Comparison of ENCODE assay signal across 16 mouse cellular contexts in the genomic region with DNA sequence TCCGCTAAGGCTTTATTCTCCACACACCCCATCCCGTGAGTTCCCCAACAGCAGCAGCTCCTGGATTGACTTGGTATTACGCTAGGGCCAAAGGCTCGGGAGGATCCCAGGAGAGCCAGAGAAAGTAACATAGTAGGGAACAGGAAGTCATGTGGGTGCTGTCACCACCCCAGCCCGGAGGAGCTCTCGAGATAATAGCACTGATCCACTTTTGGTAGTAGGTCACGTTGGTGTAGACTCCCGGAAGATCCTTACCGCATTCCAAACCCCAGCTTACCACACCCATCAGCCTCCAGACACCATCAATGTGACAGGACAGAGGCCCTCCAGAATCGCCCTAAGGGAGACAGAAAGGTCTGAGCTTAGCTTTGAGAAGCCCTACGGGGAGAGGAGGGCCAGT. TPM values are rescaled to one million over a fixed set of nuclear protein-coding genes. Genes with fewer than 3 reads are reported as not detected.
A peak's percentile ranks its signal among the peaks of the same experiment; 100 is the strongest.
DNase-seq lines count a peak whose midpoint lies in the region; TF ChIP-seq lines count a peak whose summit lies in the region.
"Had no signal": no experiment of that assay in that cellular context is flagged by ENCODE, and none has a peak within 500 bp of the region (broad histone marks: within the 10 kb centered on the region; RNA-seq: fewer than 3 reads in every experiment).

No protein-coding gene starts in this region.

- peaks cover 9% of the 10 kb centered on the region for H3K4me1 ChIP-seq in lung, adult 2 months (ENCODE audit: control insufficient read depth, insufficient read depth, low read length)
- H3K4me1 ChIP-seq in forebrain, embryonic 10.5 days = peaks cover 12% of the 10 kb centered on the region

- TF ChIP-seq POLR2A in lung, adult 2 months (IDR thresholded peaks at IDR 0.05; ENCODE audit: borderline replicate concordance, extremely low read depth, low read depth, low read length) = no peak

- no peak overlapping the region for H3K27ac ChIP-seq in forebrain, embryonic 10.5 days
- H3K27ac ChIP-seq: embryonic facial prominence, embryonic 13.5 days; left cerebral cortex, adult 2 months; lung, embryonic 15.5 days had no signal

- no peaks in the 10 kb centered on the region for H3K36me3 ChIP-seq in forebrain, embryonic 10.5 days (replicated peaks)
- H3K36me3 ChIP-seq: lung, embryonic 15.5 days had no signal

- H3K4me3 ChIP-seq in lung, adult 2 months (replicated peaks; ENCODE audit: extremely low read depth, low read depth, low read length) = no peak overlapping the region
- H3K4me3 ChIP-seq in forebrain, embryonic 10.5 days = no peak overlapping the region
- H3K4me3 ChIP-seq: embryonic facial prominence, embryonic 13.5 days; left cerebral cortex, adult 2 months; lung, embryonic 15.5 days had no signal

- WGBS in lung, adult 2 months = 34% methylated on average over 11 of the region's 11 CpGs
- WGBS in forebrain, embryonic 10.5 days = 82% methylated on average over 11 of the region's 11 CpGs

- H3K9me3 ChIP-seq in forebrain, embryonic 10.5 days = no peaks in the 10 kb centered on the region
- H3K9me3 ChIP-seq: embryonic facial prominence, embryonic 13.5 days; lung, embryonic 15.5 days had no signal

- peak; percentile 57 to 74 for DNase-seq in lung, adult 18-20 months
- no peak for DNase-seq in lung, adult 2 months
- peak; percentile 62 for DNase-seq in heart, adult 8-10 months (ENCODE audit: low spot score)
- DNase-seq in heart, postnatal 4 days = peak; percentile 51
- peak; percentile 4 for DNase-seq in skeletal muscle tissue, adult 2 months (ENCODE audit: low read depth, low spot score)
- DNase-seq in forebrain, embryonic 10.5 days (ENCODE audit: extremely low spot score, low spot score) = no peak
- DNase-seq in right cerebral cortex, postnatal 10 days (ENCODE audit: low spot score in 2 of 2) = no peak
- DNase-seq: adrenal gland, postnatal 25 days; cerebellum, adult 8-10 months had no signal

- H3K27me3 ChIP-seq in forebrain, embryonic 10.5 days (ENCODE audit: poor library complexity, severe bottlenecking) = no peaks in the 10 kb centered on the region
- H3K27me3 ChIP-seq: embryonic facial prominence, embryonic 13.5 days; lung, embryonic 15.5 days had no signal

- no peak for TF ChIP-seq CTCF in lung, adult 2 months (IDR thresholded peaks at IDR 0.05; ENCODE audit: insufficient read depth, low read length)

RNA-seq across cellular contexts. Expression of a gene that starts 8.5 kb away (rescaled TPM):
- not detected in 2 replicates for polyA plus RNA-seq in lung, adult 2 months (2012; rRNA removed)
- total RNA-seq in heart, adult 8-10 months (2022) = not detected
- total RNA-seq in heart, postnatal 4 days (2021) = not detected
- 0.16 TPM in 1 of 2 replicates, not detected in the other for polyA plus RNA-seq in forebrain, embryonic 10.5 days (2016; fragmentation: Nextera tagmentation; extraction: Ambion mirVana)
- total RNA-seq: adrenal gland, postnatal 25 days; left cerebral cortex, adult 2 months; monocyte, adult 5-6 weeks had no signal
- polyA plus RNA-seq: inflammation-experienced regulatory T-cells, adult 6 months; lung, embryonic 15.5 days; spleen, adult 2 months; thymus, postnatal 0 days had no signal

RNA-seq across cellular contexts. Expression of a gene that starts 22.8 kb away (rescaled TPM):
- 64.7 and 96.6 TPM in 2 replicates for polyA plus RNA-seq in lung, adult 2 months (2012; rRNA removed)
- 10 to 100 TPM; 17.8 to 23.5 (median 20.5) TPM for total RNA-seq in heart, adult 8-10 months (2022)
- total RNA-seq in heart, postnatal 4 days (2021) = 10 to 100 TPM; 21.4 to 21.5 TPM
- polyA plus RNA-seq in forebrain, embryonic 10.5 days (2016; fragmentation: Nextera tagmentation; extraction: Ambion mirVana) = 7.9 and 9.3 TPM in 2 replicates

Comparison
In these comparisons a context has a peak if more than half of its experiments do, and no peak if none do; other contexts are left out.
1. DNase-seq: peak in lung, adult 18-20 months (2 of 2), heart, adult 8-10 months (single experiment), heart, postnatal 4 days (single experiment) and skeletal muscle tissue, adult 2 months (single experiment); none in lung, adult 2 months (single experiment), forebrain, embryonic 10.5 days (single experiment) and right cerebral cortex, postnatal 10 days (0 of 2).